Mouse (Mus musculus) frontal cortex, postnatal 10 days (tissue): ENCODE results near the gene Ciita.

Experiments used
- DNase-seq, 2 experiments: peaks; one replicate each; pipeline ENCODE4 v3.0.0; 2022; ENCODE audit warnings: low spot score in 2 of 2, mixed read lengths in 1 of 2

The Ciita gene

DNA sequence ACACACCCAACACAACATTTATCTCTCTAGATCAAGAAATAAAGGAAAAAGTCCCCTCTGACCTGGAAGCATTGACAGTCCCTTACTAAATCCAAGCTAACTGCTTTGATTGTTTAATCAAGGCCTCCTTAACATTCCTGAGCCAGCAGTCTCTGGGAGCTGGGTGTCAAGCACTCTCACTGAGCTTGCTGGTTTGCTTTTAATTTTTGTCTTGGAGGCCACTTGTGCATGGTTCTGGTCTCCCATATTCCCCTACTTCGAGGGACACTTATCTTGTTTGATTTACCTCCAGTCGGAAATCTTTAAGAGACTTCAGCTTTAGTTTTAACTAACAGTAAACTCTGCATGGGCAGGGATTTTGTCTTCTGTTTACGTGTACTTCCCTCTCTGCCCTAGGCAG is 4.9 kb upstream of the Ciita start:
- no peak for DNase-seq

DNA sequence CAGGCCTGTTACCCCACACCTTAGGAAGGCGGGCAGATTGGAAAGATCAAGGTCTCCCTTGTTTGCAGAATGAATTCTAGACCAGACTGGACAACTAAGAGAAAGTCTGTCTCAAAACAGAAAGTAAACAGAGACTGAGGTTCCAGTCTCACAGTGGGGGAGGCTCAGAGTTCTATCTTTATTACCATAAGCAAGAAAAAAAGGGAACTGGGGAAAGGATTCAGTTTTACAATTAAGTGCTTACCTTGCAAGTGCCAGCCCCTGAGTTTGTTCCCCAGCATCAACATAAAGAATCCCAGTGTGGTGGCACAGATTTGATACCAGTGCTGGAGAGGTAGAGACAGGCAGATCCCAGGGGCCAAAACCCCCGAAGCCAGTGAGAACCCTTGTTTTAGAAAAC is 3.9 kb upstream of the Ciita start:
- no peak for DNase-seq

DNA sequence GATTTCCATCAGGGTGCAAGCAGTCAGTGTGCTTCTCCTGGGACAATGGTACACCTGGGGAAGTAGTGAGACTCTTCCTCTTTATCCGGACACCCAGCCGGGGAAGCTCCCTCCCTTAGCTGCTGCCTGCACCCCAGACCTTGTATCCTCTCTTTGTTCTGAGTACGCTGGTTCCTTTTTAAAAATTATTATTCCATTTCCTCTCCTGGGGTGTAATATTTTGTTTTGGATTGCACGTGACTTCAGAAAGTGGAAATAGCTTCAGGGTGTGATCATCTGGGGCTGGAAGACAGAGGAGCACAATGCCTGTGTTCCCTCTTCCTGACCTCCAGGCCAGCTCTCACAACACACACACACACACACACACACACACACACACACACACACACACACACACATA is 2.5 kb downstream of the Ciita start:
- DNase-seq, result no peak

DNA sequence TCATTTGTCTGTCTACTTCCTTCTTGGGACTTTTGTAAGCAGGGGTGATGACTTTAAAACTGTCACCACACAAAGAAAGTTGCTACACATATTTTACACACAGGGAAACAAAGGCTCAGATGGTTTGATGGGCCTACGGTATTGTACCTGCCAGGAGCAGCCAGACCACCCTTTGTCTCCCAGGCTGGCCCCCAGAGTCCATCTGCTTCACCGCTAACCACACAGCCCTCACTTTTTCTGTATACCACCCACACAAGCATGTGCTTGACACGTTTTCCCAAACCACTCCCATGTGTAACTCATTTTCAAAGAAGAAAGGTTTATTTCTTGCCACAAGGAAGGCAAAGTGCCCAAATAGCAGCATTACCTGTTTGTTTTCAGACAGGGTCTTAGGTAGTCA is 7.1 kb downstream of the Ciita start:
- no peak for DNase-seq

DNA sequence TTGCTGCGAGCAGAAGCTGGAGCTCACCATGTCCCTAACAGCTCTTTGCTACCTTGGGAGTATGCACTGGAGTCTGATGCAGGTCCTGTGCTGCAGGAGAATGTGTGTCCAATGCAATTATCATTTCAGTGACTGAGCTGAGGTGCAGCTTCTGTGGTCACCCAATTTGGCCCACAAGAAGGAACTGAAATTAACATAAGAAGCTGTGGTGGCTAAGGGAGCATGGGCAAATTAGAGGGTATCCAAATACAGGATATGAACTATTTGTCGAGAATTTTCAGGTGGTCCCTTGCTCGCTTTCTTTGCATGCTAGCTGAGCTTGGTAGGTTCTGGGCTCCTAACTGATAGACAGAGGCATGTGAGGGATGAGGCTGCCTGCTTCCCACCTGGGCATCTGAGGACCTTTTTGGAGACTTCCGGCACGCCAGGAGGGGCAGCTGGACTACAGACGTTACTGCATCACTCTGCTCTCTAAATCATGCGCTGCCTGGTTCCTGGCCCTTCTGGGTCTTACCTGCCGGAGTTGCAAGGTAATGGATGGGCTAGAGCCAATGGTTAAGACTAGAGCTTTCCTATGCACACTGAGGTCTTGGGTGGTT is 8.1 kb downstream of the Ciita start:
- DNase-seq, result no peak

DNA sequence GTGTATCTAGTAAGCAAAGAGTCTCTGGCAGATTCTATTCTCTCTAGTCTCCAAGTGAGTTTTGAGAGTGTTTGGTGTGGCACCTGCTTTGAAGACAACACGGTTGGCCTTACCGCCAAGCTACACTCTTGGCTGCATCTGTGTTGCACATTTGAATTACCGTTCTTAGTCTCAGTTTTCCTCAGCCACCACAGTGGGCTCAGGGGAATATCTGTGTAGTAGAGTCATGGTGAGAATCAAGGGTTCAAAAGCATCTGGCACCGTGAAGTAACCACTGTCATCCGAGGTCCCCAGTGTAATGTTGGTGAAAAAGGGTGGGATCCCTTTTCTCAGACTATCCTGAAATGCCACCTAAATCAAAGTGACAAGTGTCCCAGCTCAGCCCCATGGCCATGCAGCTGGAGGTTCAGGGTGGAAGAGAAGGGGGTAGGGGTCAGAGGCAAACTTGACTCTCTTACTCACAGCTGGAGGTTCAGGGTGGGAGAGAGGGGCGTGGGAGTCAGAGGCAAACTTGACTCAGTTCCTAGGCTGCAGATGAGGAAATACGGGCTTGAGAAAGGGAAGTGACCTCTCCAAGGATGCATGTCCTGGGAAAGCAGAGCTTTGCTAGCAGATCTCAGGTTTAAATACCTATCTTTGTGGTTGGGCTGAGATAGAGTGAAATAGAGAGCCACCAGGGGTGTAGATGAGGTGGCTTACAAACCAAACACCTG is 9.1 kb downstream of the Ciita start:
- DNase-seq, result no peak

DNA sequence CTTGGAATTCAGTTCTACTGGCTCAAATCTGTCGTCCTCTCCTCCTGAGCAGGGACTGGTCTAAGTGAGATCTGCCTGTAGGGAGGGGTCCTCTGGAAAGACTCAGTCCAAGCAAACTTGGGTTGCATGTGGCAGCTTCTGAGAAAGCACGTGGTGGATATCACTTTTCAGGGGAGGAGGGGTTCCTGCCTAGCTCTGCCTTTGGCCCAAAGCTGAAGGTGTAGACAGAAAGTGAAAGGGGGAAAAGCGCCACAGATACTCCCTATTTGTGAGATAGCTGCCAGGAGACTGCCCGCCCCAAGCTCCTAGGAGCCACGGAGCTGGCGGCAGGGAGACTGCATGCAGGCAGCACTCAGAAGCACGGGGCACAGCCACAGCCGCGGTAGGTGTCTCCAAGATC is 9.6 kb downstream of the Ciita start:
- DNase-seq, result no peak

DNA sequence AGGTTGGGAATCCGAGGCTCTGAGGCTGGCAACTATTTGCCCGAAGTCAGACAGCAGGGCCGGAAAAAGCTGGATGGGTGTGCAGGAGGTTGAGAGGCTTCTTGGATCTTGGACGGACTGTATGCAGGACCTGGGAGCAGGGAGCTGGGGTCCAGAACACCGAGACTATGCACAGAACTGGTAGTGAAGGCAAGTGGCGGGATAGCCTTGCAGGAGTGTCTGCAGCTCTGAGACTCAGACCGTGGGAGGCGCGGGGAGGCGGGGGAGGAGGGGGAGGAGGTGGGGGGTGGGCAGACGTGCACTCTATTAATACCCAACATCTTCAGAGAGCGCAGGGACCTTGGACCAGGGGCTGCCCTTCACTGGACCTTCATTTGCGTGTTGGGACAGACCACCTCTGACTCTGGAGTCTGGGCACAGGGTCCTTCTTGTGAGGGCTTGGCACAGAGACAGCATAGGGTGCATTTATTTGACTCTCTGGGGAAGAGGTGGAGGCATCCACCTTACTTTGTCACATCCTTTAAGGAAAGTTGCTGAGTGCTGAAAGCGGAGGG is 10.1 kb downstream of the Ciita start:
- no peak for DNase-seq

DNA sequence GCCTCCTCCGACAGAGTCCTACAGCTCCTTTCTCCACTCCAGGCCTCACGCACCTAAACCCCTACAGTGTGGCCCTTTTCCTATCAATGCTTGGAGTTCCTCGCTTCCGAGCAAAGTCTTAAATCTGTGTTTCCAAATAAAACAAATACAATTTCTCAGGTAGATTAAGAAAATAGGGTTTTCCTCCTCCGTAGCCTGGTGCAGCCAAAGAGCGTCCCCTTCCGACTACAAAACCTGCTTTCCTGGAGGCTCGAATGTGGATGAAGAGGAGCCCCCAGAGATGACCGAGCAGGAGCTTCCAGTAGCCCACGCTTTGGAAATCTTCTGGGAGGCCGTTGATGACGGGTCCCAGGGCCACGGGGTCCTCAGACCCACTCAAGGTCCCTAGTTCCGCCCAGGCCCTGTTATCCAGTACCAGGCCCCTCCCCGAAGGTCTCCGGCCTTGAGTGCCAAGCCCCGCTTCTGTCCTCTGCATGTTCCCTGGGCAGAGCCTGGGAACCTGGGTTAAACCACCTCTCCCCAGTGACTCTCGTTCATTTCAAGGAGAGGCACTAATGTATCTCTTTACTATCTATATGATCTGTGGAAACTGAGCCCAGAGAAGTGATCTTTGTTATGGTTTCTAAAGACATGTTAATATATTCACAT is 10.8 kb downstream of the Ciita start:
- no peak for DNase-seq

DNA sequence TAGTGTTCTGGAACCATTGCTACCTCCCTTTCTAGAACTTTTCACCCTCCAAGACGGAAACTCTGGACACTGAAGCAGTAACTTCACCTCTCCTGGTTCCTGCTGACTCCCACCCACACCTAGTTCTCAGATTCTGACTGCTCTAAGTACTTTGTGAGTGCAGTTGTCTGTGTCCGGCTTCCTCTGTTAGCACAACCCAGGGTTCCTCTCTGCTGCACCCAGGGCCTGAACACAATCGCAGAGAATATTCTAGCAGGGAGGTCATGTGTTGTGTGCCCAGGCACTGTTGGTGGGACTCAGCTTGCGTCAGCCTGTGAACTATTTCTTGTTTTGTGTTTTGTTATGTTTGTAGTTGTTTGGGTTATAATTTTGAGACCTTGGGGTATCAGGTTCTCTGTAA is 11.9 kb downstream of the Ciita start:
- no peak for DNase-seq

DNA sequence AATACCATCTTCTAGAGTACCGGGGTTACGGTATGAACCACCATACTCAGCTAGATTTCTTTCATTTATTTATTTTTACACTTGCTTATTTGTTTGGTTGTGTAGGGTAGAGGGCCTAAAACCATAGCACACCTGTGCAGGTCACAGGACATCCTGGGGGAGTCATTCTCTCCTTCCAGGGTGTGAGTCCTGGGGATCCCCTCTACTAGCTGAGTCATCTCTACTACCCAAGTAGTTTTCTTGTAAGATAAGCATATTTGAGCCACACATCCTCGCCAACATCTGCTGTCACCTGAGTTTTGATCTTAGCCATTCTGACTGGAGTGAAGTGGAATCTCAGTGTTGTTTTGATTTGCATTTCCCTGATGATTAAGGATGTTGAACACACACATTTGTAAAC is 12.7 kb downstream of the Ciita start:
- no peak for DNase-seq

DNA sequence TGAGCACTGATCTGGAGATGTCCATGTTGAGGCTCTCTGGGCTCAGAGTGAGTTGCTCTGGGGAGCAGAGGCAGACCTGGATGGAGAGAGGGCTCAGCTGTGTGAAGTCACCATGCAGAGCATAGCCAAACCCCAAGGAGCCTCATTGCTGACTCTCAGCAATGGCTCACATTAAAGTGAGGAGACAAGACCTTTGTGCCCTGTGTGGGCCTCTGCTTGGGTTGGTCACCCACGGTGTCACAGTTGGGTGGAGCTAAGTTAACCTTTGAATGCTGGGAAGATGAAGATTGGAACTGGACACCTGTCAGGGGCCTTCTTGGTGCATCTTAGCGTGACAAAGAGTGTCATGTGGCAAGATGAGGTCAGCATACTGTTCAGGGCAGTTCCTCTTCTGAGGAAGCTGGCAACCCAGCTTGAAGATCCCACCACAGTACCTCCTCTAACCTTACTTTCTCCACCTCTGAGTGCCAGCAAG is 16.0 kb downstream of the Ciita start:
- no peak for DNase-seq

DNA sequence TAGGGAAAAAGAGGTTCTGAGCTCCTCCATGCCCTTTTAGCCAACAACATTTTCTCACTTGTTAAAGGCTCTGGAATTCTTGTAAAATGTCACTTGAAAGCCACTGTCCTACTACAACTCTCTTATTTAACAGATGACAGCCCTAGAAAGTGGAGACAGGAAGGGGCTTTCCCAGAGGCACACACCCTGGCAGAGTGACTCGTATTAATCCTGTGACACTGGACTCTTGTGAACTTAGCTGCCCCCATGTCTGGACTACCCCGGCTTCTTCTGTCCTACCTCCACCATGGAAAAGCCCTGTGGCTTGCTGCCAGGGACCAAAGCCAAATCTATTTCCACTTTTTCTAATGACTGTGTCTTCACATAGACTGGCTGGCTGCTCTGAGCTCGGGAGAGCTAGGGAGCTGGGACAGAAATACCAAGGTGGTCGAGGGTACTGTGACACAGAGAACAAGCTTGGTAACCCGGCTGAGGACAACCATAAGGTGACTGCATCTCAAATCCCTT is 18.3 kb downstream of the Ciita start:
- DNase-seq, result no peak

DNA sequence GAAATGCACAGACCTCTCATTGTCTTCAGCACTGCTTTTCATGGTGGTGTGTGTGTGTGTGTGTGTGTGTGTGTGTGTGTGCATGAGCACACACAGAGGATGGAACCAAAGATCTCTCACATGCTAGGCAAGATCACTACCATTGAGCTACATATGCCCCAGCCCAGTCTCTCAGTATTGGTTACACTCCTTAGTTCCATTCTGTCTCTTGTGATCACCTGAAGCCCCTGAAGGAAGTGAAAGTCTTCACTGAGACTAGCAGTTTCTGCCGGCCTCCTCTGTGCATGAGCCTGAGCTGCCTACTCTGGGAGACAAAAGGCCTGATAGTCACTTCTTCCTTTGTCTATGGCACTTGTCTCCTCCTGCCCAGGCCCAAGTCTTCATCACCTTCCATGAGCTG is 19.3 kb downstream of the Ciita start:
- no peak for DNase-seq

DNA sequence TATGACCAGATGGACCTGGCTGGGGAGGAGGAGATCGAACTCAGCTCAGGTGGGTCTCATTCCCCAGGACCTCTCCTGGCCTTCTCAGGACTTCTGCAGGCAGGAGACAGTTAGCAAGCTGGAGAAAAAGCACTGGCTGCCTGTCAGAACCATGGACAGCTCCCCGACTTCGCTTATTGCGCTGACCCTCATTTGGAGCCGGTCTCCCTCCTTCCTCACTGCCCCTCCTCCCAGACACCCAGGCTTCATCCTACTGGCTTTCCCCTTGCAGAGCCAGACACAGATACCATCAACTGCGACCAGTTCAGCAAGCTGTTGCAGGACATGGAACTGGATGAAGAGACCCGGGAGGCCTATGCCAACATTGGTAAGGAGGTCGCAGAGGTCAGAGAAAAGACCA is 22.0 kb downstream of the Ciita start:
- no peak for DNase-seq

DNA sequence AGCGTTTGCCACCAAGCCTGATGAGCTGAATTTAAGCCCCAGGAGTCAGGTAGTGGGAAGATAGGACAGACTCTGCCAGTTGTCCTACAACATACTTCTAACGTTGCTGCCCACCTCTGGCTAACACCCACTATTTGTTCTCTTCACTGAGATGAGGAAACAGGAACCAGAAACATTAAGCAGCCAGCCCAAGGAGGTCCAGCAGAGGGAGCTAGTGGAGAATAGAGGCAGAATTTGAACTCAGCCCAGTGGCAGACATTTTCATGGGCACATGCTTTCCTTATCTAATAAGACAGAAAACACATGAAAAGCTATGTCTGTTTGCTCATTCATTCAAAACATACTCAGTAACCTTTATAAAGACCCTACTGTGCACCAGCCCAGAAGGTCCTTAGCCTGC is 23.2 kb downstream of the Ciita start:
- DNase-seq, result no peak

DNA sequence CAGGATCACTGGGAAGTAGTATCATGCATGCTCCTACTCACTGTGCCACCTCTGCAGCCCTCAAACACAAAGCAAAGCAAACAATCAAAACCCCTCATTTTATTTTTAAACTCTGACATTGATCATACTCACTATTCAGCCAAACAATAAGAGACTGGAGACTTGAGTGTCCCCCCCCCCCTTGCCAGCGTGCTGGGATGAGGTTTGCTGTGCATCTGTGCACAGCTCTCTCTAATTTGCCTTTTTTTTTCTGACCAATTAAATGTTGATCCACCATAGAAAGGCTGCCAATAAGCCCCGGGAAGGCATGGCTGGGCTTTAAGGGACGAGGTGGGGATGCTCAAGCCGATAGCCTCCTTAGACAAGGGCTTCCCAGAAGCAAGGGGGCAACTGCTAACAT is 27.6 kb downstream of the Ciita start:
- no peak for DNase-seq

DNA sequence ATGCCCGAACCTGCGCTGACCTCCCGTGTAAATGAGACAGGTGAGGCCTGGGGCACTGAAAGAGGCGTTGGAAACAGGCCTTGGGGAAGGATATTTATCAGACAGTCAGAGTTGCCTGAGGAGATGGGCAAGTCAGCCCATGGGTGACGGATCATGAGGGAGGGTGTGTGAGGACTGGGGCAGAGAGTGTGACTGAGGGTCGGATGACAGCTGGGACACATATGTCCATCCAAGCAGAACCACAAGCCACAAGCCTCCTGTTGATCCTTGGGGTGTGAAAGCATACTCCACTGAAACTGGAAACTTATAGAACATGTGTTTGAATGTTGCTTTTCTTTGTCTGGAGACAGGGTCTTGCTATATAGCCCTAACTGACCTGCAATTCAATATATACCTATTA is 28.8 kb downstream of the Ciita start:
- no peak for DNase-seq

DNA sequence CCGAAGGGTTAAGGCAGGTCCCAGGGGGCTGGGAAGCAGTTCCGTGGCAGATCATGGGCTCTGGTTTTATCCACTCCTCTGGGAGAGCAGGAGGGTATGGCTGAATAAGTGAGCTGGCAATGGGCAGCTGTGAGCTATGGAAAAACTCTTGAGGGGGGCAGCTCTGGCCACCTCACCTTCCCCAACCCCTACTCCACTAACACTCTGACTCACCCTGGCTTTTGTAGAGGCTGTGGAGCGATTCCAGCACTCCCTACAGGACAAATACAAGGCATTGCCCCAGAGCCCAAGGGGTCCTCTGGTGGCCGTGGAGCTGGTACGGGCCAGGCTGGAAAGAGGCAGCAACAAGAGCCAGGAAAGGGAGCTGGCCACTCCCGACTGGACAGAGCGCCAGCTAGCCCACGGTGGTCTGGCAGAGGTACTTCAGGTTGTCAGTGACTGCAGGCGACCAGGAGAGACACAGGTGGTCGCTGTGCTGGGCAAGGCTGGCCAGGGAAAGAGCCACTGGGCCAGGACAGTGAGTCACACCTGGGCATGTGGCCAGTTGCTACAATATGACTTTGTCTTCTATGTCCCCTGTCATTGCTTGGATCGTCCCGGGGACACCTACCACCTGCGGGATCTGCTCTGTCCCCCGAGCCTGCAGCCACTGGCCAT is 30.7 kb downstream of the Ciita start:
- no peak for DNase-seq

DNA sequence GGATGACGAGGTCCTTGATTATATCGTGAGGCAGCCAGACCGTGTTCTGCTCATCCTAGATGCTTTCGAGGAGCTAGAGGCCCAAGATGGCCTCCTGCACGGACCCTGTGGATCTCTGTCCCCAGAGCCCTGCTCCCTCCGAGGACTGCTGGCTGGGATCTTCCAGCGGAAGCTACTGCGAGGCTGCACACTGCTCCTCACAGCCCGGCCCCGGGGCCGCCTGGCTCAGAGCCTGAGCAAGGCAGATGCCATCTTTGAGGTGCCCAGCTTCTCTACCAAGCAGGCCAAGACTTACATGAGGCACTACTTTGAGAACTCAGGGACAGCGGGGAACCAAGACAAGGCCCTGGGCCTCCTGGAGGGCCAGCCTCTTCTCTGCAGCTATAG is 31.3 kb downstream of the Ciita start:
- DNase-seq, result no peak

DNA sequence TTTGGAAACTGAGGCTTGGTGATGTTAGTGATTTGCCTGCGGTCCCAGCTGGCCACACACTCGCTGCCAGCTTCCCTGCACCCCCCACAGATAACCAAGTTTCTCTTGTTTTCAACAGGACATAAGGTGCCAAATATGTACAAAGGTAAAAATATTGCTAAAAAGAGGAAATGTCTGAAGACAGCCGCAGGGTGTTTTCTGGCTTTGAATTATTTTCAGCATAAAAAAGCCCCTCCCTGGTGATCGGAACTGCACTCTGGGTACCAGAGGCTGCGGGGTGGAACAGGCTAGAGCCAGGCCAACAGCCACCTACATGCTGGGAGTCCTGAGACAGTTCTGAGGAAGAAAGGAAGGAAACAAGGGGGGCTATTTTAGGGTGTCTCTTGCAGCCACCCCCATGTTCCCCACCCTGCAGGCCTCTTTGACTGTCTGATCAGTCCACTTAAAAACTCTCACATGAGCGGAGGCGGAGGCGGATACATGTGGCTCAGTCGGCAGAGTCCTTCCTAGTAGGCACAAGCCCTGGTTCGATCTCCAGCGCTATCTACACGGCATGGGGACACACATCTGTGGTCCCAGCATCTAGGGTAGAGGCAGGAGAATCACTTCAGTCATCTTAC is 36.2 kb downstream of the Ciita start:
- DNase-seq, result no peak

DNA sequence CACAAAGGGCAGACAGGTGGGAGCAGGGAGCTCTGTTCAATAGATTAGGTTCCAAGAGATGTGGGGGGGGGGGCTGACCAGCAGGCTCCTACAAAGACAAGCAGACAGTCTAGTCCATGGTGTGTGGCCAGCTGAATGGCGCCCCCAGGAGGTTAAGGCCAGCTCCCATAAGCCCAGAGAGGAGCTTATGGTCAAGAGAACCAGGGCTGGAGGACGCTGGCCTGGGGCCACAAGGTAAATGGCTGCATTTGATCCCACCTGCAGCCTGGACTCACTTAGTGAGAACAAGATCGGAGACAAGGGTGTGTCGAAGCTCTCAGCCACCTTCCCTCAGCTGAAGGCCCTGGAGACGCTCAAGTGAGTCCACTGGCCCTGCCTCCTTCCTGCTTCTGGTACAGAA is 38.2 kb downstream of the Ciita start:
- no peak for DNase-seq
